Mouse (Mus musculus): ENCODE data around the gene Usp21.

- TF ChIP-seq CTCF (IDR thresholded peaks at IDR 0.05; ENCODE audit: low read depth, low read length) (no peak), TAL1 (conservative IDR thresholded peaks at IDR 0.05; ENCODE audit: low read depth, low read length) (no peak), GATA1 (IDR thresholded peaks at IDR 0.05; ENCODE audit: borderline replicate concordance, low read length) (no peak), POLR2AphosphoS5 (IDR thresholded peaks at IDR 0.05; ENCODE audit: insufficient replicate concordance, low read depth, low read length) (no peak), GATA2 (IDR thresholded peaks at IDR 0.05; ENCODE audit: borderline replicate concordance, low read depth, low read length) (no peak)
Observed at GRCm38 (mm10) chr1:171247916-171248315, 39.9 kb downstream of the Usp21 start.
